Mouse (Mus musculus) right cerebral cortex, postnatal 36 days (tissue): Measurements from ENCODE around the gene Map3k6.

Source experiments
- DNase-seq, 2 experiments: peaks; one replicate each; pipeline ENCODE4 v3.0.0; 2022; ENCODE audit warnings: low spot score in 2 of 2, mixed read lengths in 1 of 2

The Map3k6 gene

GRCm38 (mm10) chr4:133213661-133214060 lies 27.0 kb upstream of the Map3k6 start:
- no peak for DNase-seq

GRCm38 (mm10) chr4:133217641-133218040 lies 23.0 kb upstream of the Map3k6 start:
- DNase-seq, result no peak

GRCm38 (mm10) chr4:133218745-133219144 lies 21.9 kb upstream of the Map3k6 start:
- no peak for DNase-seq

- DNase-seq, result no peak
These were observed 20.0 kb upstream of the Map3k6 start for GRCm38 (mm10) chr4:133220656-133221055.

- no peak for DNase-seq
These were observed 18.9 kb upstream of the Map3k6 start for GRCm38 (mm10) chr4:133221701-133222100.

- DNase-seq, result no peak
These were observed 16.7 kb upstream of the Map3k6 start for GRCm38 (mm10) chr4:133223875-133224274.

- DNase-seq, result no peak
These were observed 14.5 kb upstream of the Map3k6 start for GRCm38 (mm10) chr4:133226073-133226472.

- no peak for DNase-seq
These were observed 13.0 kb upstream of the Map3k6 start for GRCm38 (mm10) chr4:133227636-133228035.

GRCm38 (mm10) chr4:133229582-133229981 lies 11.0 kb upstream of the Map3k6 start:
- DNase-seq, result no peak

- no peak for DNase-seq
These were observed 7.2 kb upstream of the Map3k6 start for GRCm38 (mm10) chr4:133233285-133233976.

- DNase-seq, result no peak
These were observed 5.8 kb upstream of the Map3k6 start for GRCm38 (mm10) chr4:133234771-133235170.

- no peak for DNase-seq
These were observed 5.2 kb upstream of the Map3k6 start for GRCm38 (mm10) chr4:133235415-133235814.

- no peak for DNase-seq
These were observed 2.7 kb upstream of the Map3k6 start for GRCm38 (mm10) chr4:133237911-133238310.

- DNase-seq, result peak; percentile 81 to 82
These were observed 603 bp downstream of the Map3k6 start for GRCm38 (mm10) chr4:133240934-133241908.

- no peak for DNase-seq
These were observed 1.3 kb downstream of the Map3k6 start for GRCm38 (mm10) chr4:133241910-133242309.

- no peak for DNase-seq
These were observed 2.1 kb downstream of the Map3k6 start for GRCm38 (mm10) chr4:133242710-133243109.

- no peak for DNase-seq
These were observed 2.9 kb downstream of the Map3k6 start for GRCm38 (mm10) chr4:133243538-133243937.

GRCm38 (mm10) chr4:133244289-133244688 lies 3.7 kb downstream of the Map3k6 start:
- DNase-seq, result no peak

GRCm38 (mm10) chr4:133247072-133247471 lies 6.5 kb downstream of the Map3k6 start:
- DNase-seq, result no peak

- DNase-seq, result no peak
These were observed 7.3 kb downstream of the Map3k6 start for GRCm38 (mm10) chr4:133247806-133248449.

- peak; percentile 64 to 76 for DNase-seq
These were observed 10.0 kb downstream of the Map3k6 start for GRCm38 (mm10) chr4:133250609-133251008.

- no peak for DNase-seq
These were observed 10.6 kb downstream of the Map3k6 start for GRCm38 (mm10) chr4:133251214-133251613.
